Mouse (Mus musculus): ENCODE measurements around the gene Setdb1.

Setdb1 gene

DNA sequence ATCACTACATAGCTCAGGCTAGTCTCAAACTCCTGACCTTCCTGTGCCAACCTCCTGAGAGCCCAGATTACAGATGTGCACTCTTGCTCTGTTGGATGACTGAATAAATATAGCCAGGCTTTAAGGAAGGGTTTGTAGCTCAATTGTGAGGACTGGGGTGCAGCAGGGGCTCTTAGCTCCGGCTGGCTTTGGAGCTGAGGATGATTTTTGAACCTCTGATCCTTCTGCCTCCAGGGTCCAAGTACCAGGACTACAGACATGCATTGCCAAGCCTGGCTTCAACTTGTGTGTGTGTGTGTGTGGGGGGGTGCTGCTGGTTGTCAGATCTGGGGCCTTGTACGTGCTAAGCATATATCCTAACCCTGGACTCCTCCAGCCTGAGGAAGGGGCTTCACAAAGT lies 64.1 kb downstream of the Setdb1 start:
- no peak for DNase-seq (ENCODE audit: low spot score in 2 of 2)

DNA sequence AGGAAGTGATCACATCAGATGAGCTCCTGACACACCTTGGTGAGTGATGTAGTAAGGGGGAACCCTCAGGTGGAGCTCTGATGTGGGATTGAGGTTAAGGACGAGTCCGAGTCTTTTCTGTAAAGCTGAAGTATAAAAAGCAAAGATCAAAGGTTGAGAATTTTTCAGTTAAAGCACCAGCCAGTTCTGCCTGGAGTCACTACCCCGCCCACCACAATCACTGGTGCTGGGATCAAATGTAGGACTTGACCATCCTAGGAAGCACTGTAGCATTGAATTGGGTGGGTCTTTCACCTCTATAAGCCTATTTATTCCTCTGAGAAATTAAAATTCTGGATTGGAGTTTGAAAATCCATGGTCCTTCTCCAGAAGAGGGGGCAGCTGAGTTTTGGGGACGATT lies 66.0 kb downstream of the Setdb1 start:
- no peak for DNase-seq (ENCODE audit: low spot score in 2 of 2)

DNA sequence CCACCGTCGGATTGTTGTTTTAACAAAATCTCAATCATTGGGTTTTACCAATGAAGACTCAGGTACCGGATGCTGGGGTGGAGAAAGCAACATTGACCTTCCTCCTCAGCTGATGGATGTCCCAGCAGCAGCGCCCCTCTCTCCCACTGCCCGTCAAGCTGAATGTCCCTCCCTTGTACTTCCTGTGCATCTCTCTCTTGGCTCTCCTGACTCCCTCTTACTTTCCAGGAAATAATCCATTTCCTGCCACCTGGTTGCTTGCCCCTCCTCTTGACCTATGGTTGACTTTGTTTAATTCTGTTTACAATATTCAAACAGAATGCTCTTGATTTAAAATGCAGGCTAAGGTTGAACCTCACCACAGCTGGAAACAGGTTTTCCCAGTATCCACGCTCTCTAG lies 66.8 kb downstream of the Setdb1 start:
- no peak for DNase-seq (ENCODE audit: low spot score in 2 of 2)

DNA sequence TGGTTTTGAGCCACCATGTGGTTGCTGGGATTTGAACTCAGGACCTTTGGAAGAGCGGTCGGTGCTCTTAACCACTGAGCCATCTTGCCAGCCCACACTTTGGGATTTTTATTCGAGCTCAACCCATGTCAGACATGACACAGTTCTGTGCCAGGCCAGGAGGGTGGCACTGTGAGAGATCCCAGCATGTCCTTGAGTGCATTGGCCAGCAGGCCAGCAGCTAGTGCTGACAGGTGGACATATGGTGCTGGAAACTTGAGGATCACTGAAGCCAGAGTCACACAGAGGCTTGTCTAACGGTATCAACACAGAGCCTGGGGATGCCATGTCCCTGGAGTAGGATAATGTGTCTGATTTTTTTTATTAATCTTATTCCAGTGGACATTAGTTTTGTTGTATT lies 67.6 kb downstream of the Setdb1 start:
- no peak for DNase-seq (ENCODE audit: low spot score in 2 of 2)

DNA sequence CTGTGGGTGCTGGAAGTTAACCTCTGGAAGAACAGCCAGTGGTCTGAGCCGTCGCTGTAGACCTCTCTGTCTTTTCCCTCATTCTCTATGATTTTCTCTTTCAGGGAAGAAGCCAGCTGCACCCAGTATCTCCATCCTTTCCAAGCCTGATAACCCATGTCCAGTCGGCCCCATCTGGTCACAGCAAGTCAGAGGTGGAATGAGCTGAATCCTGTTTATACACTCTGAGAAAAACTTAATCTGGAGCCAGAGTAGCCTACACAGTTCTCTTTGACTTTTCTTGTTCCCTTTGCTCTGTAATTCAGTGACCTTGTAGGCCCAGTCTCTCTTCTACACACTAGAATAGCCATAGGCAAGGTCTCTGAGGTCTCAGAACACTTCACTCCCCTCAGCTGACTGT lies 69.5 kb downstream of the Setdb1 start:
- no peak for DNase-seq (ENCODE audit: low spot score in 2 of 2)

DNA sequence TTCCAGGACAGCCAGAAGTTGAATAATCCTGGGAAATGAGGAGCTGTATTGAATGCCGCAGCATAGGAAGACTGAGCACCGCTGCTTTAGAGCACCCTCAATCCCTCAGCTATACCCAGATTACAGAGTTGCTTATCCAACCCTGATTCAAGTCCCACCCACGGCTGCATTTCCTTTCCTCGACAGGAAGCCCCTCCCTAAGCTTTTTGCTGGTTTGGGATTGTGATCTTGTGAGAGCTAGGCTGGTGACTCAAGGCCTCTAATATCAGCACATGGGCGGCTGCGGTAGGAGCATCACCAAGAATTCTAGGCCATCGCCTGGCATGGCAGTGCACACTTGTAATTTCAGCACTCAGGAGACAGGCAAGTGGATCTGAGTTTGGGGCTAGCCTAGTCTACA lies 70.5 kb downstream of the Setdb1 start:
- no peak for DNase-seq (ENCODE audit: low spot score in 2 of 2)

DNA sequence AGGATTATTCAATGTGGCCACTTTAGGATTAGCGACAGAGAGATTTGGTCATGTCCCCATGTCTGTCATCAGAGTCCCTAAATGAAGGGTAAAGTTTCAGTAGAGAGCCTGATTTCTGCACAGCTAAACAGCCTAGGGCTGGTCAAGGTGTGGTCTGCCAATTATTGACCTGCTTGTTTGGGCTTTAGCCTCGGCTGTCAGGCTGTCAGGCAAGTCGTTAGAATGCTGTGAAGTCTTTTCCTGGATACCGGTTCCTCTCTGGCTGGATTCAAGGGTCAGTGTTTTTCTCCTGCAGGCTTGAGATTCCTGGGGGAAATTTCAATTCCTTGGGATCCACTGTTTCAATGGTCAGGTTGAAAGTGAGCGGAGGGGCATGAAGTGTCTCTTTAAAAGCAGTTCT lies 71.0 kb downstream of the Setdb1 start:
- DNase-seq (ENCODE audit: low spot score in 2 of 2), result no peak

DNA sequence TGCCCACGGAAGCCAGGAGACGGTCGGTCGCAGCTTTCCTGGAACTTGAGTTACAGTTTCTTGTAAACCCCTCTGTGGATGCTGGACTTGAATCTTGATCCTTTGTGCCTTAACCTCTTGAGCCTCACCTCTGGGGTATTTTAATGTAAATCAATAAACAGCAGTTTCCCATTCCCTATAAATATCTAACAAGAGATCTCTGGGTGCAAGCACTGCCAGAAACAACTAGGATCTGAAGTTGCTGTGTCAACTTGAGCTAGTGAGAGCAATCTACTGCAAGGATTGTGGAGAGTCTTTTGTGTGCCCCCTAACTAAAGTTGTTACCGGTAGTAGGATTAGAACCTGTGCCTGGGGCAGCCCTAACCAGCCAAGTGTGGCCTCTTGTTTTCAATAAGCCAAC lies 71.6 kb downstream of the Setdb1 start:
- DNase-seq (ENCODE audit: low spot score in 2 of 2), result no peak

DNA sequence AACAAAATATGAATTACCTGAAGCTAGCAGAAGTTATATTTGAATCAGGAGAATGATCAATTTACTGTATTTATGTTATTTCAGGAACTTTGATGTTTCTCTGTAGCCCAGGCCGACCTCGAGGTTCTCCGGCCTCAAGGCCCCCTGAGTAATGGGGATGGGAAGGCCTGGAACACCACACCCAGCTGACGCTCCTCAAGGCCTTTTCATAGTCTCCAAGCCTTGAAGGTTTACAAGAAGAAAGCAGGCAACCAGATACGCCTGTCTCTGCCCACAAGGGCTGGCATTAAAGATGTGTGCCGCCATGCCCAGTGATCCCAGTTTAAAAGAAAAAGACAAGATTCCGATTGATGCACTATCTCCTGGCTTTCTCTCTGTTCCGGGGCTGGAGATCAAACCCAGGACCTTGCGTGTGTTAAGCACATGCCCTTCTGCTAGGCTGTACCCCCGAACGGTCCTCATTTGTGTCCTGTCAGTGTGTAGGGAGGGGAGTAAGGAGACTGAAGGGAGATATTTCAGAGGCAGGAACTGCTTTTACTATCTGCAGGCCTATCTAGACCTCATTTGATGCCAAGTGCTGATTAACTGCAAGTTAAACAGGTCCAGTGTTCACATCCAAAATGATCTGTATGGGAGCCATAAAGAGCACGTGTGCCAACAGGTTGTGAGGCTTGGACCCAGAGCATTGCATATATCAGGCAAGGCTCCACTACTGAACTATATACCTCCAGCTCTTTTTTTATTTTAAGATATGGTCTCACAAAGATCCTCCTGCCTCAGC lies 72.3 kb downstream of the Setdb1 start:
- no peak for DNase-seq (ENCODE audit: low spot score in 2 of 2)

DNA sequence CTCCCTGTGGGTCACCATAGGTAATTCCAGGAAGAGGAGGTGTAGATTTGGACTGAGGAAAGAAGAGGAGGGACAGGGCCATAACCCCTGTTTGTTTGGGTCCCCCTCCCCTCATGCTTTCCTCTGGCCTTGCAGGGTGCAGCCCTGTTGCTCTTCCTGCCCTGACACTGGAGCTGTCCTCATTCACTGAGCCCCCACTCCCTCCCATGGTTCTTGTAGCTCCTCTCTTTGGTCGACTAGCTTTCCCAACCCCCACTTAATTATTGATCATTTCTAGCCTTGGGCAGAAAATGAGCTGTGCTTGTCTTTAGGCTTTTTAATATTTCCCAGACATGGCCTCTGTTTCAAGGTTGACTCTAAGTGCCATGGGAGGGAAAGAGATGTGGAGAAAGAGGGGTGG lies 72.9 kb downstream of the Setdb1 start:
- no peak for DNase-seq (ENCODE audit: low spot score in 2 of 2)

DNA sequence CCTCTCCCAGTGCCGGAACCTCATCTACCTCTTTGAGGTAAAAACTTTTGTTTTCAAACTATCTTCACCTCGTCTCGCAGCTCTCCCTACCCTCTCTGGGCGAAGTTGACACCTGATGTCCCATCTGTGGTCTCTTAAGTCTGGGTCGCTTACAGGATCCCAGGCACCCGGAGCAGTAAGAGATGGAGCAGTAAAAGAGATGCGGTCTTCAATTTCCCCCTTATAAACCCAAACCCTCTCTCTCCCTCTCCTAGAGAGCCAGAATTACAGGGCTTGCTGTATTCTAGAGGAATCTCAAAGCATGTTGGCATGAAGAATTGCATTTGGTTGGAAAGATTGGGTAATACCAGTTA lies 73.4 kb downstream of the Setdb1 start:
- no peak for DNase-seq (ENCODE audit: low spot score in 2 of 2)

DNA sequence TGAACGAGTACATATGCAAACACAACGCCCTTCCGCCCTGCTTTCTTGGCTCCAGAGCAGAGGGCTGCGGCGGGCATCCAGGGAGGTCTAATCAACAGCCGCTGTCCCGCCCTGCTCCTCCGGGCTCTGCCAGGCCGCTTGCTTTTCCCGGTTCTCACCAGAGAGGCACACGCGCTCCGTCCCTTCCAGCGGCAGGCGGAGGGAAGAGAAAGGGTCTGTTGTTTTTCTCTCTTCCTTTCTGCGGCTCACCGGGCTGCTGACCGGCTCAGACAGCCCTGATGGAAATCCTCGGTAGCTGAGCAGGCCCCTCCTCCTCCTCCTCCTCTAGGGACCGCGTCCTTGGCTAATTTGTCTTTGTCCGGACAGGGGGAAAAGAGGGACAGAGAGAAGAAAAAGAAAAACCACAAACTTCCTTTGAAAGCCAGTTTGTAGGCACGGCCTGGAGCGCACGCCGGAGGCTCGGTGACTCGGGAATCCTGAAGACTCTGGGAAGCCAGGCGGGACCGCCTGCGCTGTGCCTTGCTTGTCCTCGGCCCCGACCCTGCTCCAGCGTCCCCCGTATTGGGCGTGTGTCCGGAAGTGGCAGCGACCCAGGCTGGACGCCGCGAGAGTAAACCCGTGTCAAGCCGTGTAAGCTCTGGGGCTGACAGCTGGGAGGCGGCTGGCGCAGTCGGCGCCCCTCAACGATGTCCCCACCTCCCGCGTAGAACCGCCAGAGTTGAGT lies 74.0 kb downstream of the Setdb1 start:
- peak; percentile 30 to 39 for DNase-seq (ENCODE audit: low spot score in 2 of 2)

DNA sequence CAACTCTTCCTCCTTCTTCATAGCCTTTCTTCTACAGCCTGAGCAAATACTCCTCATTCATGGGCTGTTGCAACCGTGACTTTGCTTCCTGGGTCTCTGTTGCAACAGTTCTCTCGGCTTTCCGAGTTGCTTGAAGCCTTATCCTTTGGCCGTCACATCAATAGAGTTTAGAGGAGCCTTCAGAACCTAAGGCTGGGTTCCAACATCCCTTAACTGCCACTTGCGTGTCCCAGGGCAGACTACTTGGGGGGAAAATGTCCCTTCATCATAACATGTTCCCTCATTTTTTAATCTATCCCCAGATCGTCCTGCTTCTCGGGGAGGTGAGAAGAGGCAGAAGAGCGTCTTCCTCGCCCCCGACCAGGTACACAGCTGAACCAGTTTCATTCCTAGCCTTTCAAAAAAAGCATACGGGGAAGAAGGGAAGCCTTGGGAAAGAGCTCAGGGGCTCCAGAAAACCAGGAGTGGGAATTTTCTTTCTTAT lies 74.6 kb downstream of the Setdb1 start:
- DNase-seq (ENCODE audit: low spot score in 2 of 2), result peak; percentile 18 to 32

DNA sequence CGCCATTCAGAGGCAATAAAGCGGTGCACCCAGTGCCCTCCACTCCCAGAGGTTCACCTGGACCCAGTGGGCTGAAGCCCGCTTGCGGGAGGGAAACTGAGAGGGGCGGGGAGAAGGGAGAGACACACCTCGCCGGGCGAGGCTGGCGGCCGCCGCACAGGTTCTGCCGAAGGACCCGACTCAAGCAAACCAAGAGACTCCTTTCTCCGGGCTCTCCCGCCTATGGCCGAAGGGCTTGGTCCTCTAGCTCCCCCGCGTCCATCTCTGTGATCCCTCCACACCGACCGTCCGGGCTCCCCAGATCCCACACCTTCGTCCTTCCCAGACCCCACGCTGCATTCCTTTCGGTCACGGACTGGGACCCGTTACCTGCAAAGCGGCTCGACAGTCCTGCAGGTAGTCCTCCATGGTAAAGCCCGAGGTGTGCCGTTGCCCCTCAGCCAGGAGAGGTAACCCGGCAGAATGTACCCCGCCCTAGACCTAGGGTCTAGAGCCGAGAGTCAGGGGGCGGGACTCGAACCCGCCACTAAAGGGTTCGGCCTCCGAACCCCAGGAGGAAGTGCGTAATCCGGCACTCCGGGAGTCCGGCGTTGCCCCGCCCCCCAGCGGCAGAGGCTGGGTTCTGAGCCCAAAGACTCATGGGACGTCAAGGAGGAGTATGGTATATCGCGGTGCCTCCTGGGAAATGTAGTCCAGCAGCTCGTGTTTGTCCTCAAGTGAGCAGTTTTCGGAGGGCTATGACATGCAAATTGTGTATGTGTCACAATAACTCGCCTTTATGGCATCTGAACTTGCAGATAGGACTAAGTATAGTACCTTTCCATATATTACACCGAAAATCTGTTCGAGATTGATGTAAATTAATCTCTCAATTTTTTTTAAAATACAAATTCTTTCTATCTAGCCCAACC lies 75.5 kb downstream of the Setdb1 start, which contains the start of the genes Mindy1 and Prune1:
TSS of gene Mindy1 (plus strand) at position 130 of the 911 bp plus-strand sequence.
TSS of gene Prune1 (minus strand) at position 861 of the 911 bp plus-strand sequence.
- DNase-seq (ENCODE audit: low spot score in 2 of 2), result peak; percentile 97 to 98

DNA sequence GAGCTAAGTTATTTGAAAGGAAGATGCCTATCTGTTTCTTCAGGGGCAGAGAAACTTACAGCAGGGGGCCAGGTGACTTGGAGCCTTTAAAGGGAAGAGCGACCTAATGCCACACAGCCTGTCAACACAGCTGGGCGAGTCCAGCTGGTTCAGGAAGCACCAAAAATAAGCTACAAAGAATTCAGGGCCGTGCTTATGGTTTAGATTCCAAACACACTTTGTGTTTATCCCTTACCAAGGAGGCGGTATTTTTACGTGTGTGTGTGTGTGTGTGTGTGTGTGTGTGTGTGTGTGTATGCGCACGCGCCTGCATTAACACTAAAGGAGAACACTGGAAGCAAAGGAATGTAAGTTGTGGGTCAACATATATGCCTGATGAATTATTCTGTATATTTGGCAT lies 76.3 kb downstream of the Setdb1 start:
- peak in 1 of 2 experiments; percentile 13 for DNase-seq (ENCODE audit: low spot score in 2 of 2)

DNA sequence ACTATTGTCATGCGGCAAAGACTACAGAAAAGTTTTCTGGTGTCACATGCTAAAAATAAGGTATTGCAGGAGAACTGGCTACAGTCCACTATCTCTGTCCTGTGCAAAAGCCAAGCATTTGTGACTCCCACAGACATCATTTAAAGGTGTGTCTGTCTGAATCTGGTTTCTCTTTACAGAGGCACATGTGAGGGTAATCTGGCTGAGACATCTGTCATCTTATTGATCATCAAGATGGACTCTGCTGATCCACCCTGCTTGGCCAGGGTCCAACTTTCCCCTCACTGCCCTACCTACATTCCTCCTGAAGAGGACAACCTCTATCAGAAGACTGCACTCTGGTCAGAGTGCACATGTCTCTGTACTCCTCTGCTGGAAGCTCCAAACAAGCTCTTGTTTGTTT lies 79.9 kb downstream of the Setdb1 start:
- no peak for DNase-seq (ENCODE audit: low spot score in 2 of 2)

DNA sequence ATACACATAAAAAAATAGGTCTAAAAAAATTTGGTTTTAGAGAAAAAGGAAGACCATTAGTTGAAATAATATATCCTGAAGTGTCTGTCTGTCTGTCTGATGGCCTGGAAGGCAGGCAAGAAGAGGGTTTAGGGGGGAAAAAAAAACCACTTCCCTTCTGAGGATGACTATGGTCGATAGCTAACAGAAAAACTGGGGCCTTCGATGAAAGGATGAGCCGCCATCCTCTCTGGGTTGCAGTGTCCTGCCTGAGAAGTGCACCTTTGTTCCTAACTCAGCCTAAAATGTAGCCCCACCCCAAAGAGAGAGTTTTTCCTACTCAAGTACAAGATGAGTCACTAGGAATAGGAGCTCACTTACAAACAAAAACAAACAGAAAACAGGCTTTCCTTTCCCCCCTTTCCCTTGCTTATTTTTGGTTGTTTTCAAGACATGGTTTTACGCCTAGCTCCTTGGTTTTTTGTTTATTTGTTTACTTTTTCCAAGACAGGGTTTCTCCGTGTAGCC lies 80.5 kb downstream of the Setdb1 start:
- DNase-seq (ENCODE audit: low spot score in 2 of 2), result no peak

DNA sequence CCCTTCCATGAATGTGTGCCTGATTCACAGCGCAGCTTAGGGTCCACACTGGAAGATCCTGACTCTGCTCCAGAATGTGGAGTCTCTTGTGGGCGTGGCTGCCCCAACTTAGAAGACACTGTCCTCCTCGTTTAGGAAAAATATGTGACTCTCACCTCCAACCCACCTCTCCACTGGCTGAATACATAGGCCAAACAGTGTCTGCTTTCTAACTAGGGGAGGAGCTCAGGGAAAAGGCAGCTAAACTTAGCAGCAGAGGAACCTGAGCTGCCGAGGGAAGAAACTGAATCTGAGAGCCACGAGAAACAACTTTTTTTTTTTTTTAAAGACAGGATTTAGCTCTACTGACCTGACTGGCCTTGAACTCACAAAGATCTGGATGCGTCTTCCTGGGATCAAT lies 81.8 kb downstream of the Setdb1 start:
- DNase-seq (ENCODE audit: low spot score in 2 of 2), result no peak

DNA sequence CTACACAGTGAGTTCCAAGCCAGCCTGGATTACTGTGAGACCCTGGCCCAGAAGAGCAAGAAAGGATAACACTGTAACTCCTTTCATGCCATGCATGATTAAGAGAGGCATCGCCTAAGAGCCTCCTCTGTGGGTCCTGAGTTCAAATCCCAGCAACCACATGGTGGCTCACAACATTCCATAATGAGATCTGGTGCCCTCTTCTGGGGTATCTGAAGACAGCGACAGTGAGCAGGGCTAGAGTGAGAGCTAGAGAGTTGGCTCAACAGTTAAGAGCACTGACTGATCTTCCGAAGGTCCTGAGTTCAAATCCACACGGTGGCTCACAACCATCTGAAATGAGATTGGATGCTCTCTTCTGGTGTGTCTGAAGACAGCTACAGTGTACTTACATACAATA lies 82.5 kb downstream of the Setdb1 start:
- no peak for DNase-seq (ENCODE audit: low spot score in 2 of 2)
